Mouse (Mus musculus): ENCODE data around the gene Prm1.

The Prm1 gene

DNA sequence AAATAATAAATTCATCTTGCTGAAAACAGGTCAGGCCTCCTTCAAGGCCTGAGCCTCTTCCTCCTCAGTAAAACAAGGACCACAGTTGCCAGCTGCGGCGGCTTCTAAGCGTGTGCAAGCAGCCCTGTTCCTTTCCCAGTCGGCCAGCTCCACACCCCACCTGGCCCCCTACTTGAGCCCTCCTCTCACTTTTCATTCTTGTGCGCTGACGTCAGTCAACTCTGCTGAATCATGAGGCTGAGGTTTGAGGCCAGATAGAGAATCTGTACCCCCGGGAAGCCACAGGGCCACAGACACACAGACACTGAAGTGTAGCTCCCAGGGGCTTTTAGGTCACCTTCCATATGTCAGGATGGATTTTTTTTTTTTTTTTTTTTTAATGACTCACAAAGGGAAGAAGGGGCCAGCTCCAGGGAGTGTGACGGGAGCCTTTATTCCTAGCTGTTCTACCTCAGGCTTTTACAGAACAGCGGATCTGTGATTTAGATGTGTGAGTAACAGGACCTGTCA lies 23.7 kb downstream of the Prm1 start:
- DNase-seq: no peak

DNA sequence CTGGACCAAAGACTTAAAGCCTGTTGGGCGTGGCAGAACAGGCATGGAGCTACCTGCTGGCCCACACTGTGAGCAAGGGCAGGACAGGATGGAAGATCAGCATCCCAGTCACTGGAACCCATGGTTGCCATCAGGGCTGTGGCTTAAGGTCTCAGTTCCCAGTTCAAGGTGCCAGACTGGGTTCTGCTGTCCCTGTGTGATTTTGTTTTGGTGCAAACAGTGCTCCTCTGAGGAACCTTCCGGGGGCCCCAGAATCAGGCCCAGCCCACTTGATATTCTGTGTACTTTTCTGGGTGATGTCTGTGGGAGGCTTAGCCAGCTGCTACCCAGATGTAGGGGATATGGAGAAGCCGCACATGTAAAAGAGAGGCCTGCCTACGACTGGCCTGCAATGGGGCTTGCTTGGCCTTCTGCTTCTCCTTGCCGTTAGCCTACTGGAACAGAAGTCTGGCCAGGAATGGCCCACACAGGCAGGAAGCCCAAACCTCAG lies 25.0 kb downstream of the Prm1 start:
- no peak for DNase-seq

DNA sequence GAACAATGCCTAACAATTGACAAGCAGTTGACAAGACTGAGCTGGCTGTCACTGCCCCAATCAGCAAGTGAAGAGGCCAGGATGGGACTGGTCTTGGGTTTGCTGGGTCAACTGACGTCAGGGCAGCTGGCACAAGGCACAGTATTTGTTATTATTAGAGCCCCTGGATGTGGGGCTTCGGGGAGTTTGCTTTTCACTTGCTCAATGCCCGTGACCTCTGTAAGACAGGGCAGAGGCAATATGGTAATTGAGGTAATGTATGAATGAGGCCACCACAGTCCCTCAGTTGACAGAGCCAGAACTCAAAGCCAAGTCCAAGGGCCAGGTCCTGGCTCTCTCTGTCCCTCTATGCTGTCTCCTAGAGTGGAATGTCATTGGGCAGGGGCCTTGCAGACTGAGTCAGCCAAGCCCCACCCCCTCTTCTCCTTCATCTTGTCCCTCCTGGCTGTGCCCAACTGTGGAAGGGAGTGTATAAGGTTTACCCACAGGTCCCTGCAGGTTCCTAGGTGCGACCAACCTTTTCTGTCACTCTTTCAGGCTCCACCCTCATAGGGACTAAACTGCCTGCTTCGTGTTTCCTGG lies 28.0 kb downstream of the Prm1 start:
- DNase-seq: no peak

DNA sequence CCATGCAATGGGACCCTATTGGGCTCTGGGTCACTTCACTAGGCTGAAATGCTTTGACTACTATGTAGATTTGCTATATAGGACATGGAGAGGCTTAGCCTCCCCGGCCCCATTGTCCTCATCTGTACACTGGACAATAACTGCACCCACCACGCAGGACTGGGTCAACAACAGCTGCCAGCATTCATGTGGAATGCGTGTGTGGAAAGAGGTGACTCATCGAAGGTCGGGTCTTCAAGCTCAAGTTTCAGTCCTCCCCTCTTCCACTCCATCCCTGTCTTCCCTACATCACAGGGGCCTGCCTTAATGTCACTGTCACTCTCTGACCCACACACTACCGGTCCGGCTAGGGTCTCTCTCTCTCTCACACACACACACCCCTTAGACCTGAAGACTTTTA lies 29.3 kb downstream of the Prm1 start:
- DNase-seq: no peak

DNA sequence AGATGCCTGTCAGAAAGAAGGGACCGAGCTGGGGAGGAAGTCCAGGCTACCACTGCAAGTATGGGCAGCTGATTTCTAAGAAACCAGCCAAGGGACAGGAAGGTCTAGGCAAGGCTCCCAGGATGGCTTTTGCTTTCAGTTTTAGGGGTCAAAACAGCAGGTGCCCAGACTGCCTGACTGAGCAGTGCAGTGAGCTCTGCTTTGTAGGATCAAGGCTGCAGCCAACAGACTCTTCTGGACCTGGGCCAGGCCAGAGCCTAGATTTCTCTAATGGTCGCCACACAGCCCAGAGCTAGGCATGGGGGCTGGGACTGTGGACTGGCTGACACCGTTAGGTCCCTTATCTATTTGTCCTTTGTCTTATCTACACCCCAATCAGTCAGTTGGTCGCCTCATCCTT lies 30.9 kb downstream of the Prm1 start:
- DNase-seq: no peak

DNA sequence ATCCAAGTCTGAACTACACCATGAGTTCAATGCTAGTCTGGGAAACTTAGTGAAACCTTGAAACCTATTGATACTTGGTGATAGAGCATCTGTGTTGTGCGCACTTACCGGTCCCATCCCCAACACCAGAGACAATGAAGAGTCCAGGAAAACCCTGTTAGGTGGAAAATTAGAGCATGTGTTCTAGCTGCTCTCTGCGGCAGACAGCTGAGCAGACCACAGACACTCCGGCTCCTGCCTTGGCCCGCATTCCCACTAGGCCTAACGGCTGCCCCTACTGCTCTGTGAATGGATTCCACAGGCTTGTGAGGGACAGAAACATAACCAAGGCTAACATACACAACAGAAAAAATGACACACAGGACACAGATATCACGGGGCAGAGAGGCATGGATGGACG lies 32.1 kb downstream of the Prm1 start:
- no peak for DNase-seq

DNA sequence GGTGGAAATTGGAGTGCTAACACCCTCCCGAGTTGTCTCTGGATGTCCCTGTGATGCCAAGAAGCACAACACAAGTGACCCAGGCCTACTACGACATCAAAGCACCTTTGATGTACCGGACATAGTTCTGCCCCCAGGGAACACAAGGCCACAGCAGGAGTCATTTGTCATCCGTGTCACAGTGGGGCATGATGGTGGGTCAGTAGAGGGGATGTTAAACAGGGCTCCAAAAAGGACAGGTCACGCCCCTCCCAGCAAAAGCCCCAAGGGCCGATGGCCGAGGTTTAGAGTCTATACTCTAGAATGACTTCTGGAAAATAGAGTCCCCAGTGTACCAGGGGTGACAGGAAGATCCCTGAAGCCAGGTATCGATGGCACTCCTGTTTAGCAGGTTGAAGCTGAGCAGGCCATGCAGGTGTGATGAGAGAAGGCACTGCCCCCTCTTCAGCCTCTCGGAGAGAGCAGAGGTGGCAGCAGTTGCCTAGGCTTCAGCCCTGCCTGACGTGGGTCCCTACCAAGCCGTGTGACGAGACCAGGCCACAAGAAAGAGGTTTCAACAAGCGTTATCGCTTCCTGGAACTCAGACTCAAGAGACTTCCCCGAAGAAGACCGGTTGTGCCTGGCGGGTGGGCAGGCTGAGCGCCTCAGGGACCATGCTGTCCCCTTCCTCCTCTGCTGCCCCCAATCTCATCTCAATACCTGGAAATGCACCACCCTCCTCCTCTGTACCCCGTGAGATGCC lies 33.7 kb downstream of the Prm1 start:
- DNase-seq: no peak

DNA sequence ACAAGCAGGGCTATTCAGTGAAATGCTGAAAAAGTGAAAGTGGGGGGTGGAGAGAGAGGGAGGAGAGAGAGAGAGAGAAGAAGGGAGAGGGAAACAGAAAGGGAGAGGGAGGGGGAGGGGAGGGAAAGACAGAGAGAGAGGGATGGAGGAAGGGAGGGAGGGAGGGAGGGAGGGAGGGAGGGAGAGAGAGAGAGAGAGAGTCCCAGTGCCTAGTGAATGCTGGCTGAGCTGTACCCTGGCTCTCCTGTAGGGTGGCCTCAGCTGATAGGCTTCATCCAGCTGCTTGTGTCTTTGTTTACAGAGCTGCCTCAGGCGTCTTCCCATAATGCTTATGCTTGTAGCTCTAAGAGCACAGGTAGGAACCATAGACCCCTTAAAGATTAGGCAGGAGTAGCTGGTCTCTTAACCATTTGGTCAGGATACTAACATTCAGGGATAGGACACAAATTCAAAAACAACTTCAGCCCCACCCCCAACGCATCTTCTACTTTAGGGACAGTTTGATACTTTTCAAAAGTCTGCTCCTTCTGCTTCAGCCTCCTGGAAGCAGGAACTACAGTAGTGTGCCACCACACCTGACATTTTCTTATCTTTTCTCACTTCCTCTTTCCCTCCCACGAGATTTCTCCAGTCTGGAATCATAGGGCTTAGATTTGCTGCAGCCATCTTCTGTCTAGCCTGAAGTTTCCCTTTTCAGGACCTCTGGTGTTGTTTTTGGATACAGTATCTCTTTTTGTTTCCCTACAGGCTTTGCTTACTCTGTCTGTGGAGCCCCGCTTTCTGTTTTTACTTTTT lies 34.9 kb downstream of the Prm1 start:
- no peak for DNase-seq

DNA sequence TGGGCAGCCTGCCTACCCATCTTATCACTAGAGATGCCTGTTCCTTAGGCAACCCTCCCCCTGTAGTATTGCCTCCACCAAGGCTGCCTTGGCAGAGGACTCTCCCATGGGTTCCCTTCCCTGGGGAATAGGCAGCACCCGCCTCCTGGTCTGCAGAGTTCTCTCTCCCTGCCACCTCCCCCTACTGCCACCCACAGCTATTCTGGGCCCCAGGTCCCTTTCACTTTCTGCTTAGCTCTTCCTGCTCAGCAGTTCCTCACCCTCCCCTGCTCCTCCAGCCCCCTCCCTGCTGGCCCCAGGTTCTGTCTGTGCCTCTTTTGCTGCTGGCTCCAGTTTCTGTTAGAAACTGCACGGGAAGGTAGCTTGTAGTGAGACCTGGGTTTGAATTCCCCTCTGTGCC lies 36.0 kb downstream of the Prm1 start:
- peak; percentile 63 for DNase-seq

DNA sequence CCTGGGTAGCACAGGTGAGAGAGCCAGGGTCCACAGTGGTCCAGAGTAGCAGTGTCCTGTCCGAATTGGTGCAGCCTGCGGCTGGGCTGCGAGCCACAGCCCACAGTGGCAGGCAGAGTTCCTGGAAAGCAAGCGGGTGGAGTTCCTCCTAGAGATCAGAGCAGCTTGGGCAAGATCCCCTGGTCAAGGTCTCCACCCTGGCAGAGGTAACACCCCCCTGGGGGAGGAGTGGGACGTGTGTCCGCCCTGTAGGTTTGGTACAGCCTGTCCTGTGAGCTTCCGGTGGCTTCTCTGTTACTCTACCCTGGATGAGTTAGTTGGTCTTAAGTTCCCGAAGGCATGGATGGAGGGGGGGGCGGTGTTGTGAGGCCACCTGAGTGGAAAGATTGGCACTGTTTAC lies 36.8 kb downstream of the Prm1 start:
- DNase-seq: no peak

DNA sequence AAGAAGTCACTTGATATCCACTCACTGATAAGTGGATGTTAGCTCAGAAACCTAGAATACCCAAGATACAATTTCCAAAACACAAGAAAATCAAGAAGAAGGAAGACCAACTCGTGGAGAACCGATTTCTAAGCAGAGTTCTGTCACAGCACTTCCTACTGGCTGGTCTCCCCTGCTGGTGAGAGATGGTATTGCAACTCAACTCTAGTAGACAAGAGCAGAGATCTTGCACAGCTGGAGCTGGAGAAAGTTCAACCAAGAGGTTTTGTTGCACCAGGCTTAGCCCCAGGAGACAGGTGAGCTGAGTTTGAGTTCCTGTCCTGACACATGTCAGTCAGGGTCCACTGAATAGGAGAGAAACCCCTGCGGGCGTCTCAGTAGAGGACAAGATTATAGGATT lies 38.5 kb downstream of the Prm1 start:
- peak; percentile 57 for DNase-seq

DNA sequence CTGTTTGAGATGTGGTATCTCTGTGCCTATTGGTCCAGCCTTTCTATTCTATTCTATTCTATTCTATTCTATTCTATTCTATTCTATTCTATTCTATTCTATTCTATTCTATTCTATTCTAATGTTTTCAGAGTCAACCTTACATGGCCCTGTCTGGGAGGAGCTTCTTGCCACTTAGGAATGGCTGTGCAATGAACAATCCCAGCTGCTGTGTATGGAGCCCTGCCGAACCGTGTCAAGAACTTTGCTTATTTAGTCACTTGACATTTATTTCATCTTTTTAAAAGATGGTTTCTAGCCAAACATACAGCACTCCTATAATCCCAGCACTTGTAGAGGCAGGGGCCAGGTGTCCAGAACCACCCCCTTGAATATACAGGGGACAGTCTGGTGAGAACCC lies 41.3 kb downstream of the Prm1 start:
- no peak for DNase-seq

DNA sequence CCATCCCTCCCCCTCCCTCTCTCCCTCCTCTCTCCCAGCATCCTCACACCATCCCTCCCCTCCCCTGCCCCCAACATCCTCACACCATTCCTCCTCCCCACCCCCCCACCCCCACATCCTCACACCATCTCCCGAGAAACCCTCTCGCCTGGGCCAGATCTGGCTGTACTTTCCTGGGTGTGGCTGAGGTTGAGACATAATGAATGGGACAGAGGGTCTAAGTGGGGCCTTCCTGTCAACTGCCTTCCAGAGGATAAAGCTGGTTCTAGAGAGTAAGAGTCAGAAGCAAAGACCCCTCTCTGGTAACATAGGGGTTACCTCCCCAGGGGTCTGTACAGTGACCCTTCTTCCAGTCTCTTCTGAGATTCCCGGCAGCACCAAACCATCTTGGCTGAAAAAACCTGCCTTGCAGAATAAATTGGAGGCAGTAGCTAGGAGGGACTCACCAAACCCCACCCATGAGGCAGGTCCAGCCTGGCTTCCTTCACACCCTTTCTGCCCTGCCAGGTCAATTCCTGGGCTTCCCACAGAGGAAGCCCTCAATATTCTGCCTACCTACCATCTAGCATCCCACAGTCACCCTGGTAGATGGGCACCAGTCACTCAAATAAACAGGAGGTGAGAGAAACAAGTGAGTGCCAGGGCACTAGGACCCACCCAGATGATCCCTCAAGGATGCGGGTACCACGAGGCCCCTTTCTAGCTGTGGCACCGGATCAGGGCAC lies 41.9 kb downstream of the Prm1 start:
- no peak for DNase-seq

DNA sequence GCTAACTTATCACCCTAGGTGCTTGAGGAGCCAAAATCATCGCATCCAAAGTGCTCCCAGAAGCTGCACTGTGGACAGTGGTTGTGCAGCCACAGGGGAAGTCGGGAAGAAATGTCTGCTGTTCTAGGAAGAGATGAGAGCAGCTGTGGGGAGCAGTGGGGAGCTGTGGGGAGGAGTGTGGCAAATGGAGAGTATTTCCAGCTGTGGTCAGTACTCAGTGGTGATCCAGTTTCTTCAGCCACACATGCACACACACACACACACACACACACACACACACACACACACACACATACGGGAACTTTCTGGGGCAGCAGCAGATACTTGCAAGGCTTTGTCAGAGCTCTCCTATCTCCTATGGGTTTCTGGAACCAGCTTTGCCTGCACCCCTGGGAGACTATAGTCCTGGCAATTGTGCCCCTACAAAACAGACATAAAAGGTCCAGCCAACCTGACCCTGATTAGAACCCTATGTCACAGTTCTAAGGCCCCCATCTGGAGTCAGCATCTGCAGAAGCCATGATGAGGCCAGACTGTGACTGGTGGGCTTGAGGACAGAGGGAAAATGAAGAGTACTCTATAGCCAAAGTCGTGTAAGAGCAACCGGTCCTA lies 43.0 kb downstream of the Prm1 start:
- no peak for DNase-seq

DNA sequence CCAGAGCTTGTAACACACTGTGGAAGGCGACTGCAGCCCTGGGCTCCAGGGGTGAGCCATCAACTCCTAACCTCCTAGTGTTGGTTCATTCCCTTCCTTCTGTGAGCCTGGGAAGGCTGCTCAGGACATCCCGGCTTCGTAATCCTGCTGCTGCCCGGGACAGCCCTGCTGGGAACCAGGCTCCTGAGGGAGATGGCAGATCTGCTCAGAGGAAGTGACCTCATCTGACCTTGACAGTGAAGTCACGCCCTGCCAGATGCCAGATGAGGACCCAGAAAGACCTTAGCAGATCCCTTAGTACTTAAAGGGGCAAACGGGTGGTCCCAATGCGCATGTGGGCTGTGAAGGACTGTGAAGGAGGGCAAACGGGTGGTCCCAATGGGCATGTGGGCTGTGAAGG lies 44.5 kb downstream of the Prm1 start:
- no peak for DNase-seq

DNA sequence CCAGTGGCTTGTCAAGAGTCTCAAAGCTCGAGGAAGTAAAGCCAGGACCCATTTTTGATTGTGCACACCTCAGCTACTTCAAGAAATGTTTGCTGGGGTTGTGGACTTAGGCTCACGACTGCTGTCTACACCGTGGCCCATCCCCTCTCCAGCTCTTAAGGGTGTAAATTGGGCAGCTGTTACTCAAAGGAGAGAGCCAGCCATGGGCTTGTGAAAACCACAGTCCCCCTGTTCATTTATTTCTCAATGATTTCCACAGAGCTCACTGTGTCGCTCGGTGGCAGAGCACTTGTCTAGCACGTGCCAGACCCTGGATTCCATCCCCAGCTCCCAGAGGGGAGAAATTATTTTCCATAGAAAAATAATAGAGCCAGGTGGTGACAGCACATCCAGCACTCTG lies 49.5 kb downstream of the Prm1 start:
- DNase-seq: no peak

DNA sequence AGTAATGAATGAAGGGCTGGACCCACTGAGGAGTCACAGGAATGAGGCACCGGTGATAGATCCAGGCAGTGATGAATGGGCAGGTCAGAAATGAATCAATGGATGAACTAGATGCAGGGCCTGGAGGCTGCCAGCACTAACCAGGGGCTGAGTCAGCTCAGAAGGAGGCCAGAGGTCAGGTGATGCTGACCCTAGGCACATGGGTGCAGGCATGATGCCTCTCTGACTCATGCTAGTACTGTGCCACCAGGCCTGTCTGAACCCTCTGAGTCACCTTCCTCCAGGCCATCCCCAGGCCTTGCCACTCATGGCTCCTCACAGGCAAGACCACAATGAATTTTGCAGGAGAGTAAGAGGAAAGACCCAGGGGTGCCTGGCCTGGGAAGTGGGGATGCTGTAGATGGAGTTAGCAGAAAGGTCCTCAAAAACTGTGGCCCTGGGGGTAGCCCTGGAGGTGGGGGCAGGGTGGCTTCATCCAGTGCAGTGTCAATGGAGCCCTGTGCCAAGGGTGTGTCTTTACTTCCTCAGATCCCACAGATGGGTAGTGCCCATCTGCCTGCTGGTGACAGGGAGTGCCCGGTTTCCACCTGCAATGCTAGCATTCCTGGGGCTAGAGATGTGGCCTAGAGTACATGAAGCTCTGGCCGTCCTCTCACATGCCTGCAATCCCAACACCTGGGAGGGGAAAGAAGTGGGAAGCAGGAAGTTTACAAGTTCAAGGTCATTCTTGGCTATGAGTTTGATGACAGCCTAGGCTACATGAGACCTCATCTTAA lies 50.9 kb downstream of the Prm1 start:
- DNase-seq: no peak

DNA sequence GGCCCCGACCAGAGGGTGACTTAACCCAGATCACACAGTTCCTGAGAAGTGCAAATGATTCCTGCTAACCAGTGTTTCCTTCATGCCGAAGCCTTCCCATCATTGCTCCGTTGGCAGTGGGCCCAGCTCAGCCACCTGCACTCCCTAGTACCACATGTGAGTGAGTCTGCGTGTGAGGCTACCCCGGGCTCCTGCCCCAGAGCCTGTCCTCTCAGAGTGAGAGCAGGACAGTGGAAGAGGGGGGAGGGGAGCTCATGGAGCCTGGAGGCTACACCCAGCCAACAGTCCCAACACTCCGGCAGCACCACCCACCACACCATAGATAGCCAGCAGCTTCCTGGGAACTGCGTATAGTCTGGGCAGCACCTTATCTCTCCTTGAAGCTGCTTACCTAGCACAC lies 55.8 kb downstream of the Prm1 start:
- DNase-seq: peak; percentile 33

DNA sequence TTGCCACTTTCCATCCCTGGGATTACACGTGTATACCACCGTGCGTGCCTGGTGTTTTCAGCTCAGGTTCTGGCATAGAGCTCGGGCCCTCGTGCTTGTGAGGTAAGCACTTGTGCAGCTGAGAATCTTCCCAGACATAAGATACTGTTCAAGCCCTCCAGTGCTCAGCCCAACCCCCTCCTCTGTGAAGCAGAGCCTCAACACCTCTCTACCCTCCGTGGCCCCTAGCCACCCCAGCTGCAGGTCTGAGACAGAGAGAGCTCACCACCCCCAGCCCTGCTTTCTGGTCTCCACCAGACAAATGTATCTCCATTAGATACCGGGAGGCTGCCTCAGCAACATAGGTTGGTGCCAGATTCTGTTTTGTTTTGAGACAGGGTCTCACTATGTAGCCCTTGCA lies 56.4 kb downstream of the Prm1 start:
- no peak for DNase-seq

Measured in right cerebral cortex, adult 18-20 months (tissue).